Mouse (Mus musculus) kidney, postnatal 25 days (tissue): ENCODE data around the gene Tmem30b.
A peak's percentile ranks its signal among the peaks of the same experiment; 100 is the strongest.
"Not testable (repeated sequence)": the region's sequence is repeated elsewhere in the genome, so short reads cannot be mapped to it uniquely, and the experiment has no call there.

Experiments
- DNase-seq, 2 experiments: peaks; one replicate each; pipeline ENCODE4 v3.0.0; 2021; ENCODE audit warnings: mixed read lengths in 2 of 2

Gene Tmem30b

GRCm38 (mm10) chr12:73546086-73546711, at the start of gene Tmem30b:
TSS of gene Tmem30b (minus strand) at chr12:73546392.
- DNase-seq, result peak; percentile 72 to 90

- DNase-seq, result no peak
Observed at GRCm38 (mm10) chr12:73595226-73595625, 49.0 kb upstream of the Tmem30b start.

GRCm38 (mm10) chr12:73594177-73594745, 48.1 kb upstream of the Tmem30b start:
- no peak for DNase-seq

GRCm38 (mm10) chr12:73593021-73593798, 47.0 kb upstream of the Tmem30b start:
- no peak for DNase-seq

DNA sequence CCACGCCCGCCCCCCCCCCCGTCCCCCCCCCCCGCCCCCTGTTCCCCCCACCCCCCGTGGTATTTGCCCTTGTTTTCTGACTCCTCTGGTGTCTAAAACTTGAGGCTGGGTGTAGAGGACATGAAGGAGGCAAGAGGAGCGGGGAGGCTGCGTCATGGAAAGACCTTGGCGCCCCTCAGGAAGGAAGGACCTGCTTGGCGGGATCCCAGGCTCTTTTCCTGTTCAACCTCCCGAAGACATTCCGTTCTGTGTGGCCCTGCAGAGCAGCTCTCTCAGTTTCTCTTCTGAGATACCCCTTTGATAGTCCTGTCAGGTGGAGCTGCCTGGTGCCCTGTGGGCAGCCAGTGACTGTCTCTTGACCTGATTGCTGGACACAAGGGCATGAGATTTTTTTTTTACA, 45.4 kb upstream of the Tmem30b start:
- DNase-seq, result peak; percentile 81 to 92

DNA sequence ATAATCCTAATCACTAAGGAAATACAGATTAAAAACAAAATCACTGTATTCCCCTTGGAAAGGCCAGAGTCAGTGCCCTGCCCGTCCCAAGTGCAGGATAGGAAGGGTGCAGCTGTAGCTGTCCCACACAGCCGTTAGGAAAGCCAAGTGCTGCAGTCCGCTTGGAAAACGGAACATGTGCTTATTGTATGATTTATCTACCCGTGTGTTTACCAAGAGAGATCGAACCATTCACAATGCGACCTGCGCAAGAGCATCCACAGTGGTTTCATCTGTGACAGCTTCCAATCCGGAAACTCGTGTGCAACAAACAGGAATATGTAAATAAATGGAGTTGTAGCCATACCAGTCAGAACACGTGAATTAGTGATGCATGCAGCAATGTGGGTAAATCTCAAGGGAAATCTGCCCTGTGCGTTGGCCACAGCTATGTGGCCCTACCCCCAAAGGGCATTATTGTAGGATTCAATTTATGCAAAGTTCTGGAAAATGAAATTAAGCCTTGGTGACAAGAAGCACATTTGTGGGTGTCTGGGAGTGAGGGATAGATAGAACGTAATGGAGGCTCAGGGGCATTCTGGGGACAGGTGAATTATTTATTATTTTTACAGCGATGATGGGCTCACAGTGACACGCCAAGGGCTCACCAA, 44.6 kb upstream of the Tmem30b start:
- peak in 1 of 2 experiments; percentile 45 for DNase-seq

DNA sequence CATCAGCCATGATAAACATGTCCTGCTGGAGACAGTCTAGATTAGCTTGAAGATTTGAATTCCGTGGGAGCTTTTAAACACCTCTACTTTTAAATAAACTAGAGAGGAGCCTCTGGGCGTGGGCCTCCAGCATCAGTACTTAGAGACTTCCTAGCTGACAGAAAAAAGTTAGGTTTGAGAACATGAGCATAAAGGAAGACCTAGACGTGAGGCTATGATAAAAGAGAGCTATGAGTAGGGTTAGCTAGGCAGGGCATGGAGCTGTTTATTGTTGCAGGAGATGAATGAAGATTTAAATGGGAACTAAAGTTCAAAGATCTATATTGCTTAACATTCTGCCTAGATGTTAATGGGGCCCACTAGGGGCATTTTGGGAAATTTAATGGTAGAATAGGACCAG, 41.1 kb upstream of the Tmem30b start:
- no peak for DNase-seq

GRCm38 (mm10) chr12:73585850-73586249, 39.7 kb upstream of the Tmem30b start:
- DNase-seq, result no peak

GRCm38 (mm10) chr12:73585241-73585801, 39.1 kb upstream of the Tmem30b start:
- DNase-seq, result peak; percentile 27 to 44

- peak; percentile 87 to 93 for DNase-seq
Observed at GRCm38 (mm10) chr12:73584610-73585240, 38.5 kb upstream of the Tmem30b start, which contains the start of gene Prkch. TSS of gene Prkch (plus strand) at chr12:73584796.

GRCm38 (mm10) chr12:73583813-73584609, 37.8 kb upstream of the Tmem30b start:
- DNase-seq, result peak; percentile 47 to 70

DNA sequence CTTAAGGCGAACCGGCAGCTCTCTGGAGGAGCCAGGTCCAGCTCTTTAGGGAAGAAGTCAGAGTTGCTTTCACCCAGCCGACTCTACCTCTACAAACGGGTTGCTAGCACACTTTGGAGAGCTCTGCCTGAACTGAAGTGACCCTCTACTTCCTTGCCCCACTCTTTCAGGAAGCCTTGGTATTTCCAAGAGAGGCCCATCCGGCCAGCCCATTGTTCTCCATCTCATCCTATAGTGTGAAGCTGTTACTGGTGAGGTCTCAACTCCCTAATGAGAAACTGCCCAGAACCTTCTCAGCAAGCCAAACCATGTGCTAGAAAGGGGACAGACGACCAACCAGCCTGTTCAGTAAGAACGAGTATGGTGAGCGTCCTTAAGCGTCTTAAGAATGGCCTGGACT, 37.1 kb upstream of the Tmem30b start:
- DNase-seq, result peak; percentile 22 to 55

DNA sequence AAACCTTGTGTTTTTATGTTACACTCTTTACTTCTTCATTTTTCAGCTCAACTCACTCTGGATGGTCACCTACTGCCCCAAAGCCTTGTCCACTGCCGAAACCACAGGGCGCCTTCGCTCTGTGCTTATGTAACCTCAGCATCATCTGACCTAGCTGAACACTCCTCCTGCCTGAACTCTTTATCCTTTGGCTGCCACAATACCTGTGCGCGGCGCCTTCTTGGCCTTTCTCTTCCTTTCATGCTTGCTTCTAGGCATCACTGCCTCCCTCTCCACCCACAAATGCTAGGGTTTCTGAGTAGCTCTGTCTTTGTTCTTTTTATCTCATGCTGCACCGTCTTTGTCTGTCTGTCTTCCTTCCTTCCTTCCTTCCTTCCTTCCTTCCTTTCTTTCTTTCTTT, 34.6 kb upstream of the Tmem30b start:
- DNase-seq, result no peak

- no peak for DNase-seq
Observed at GRCm38 (mm10) chr12:73578141-73578540, 31.9 kb upstream of the Tmem30b start.

DNA sequence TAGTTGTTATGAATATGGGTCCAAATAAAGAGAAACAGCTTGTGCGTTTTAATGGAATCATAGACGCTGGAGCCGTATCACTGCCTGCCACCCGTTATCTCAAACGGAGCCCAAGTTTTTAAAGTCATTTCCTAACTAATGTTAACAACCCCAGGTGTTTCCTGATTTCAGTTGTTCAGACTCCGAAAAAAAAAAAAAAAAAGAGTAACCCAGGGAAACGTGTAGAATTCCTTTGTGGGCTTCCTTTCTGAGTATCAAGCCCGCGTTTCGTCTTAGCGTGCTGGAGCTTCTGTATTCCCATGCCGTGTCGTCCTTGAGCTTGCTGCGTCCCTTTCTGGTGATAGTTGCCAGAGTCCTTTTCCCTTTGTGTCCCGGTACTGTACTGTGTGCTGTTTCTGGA, 28.4 kb upstream of the Tmem30b start:
- DNase-seq, result peak; percentile 27 to 45

GRCm38 (mm10) chr12:73565620-73565969, 19.4 kb upstream of the Tmem30b start:
- DNase-seq, result no peak

- DNase-seq, result no peak
Observed at GRCm38 (mm10) chr12:73564795-73565619, 18.8 kb upstream of the Tmem30b start.

DNA sequence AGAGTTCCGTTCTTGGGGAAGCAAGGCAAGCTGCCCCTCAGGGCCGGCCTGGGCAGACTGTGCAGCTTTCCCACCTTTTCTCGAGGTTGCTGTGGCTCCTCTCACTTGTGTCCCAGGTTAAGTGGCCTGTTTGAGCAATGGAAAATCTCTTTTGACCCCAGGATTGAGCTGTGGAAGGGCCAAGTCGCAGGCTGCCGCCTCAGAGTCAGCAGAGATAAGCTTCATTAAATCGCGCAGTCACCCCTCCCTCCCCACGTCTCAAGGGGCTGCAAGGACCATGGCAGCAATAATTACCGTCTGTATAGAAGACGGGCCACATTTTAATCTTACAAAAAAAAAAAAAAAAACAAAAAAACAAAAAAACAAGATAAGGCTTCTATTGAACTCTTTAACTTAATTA, 18.0 kb upstream of the Tmem30b start:
- DNase-seq, result no peak

DNA sequence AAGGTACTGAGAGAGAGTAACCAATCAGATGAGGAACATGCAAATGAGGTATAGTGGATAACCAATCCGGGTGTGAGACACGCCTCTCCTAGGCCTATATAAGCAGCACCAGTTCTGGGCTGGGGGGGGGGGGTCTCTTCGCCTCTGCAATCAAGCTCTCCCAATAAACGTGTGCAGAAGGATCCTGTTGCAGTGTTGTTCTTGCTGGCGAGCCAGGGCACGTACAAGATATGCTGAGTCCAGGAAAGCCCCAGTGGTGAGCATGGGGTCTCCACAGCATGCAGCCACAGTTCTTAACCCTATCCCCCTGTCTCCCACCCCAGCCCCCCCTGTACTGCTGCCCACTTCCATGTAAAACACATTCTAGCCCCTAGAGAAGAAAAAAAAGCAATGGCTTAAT, 16.9 kb upstream of the Tmem30b start:
- not testable (repeated sequence) for DNase-seq

GRCm38 (mm10) chr12:73560091-73560490, 13.9 kb upstream of the Tmem30b start:
- peak in 1 of 2 experiments; percentile 39 for DNase-seq
